Mouse (Mus musculus): ENCODE measurements at regions not wholly inside any gene's neighbourhood (a gene's known extent, or its start where the extent isn't known, plus 50 kb on each side); places are given as distances from the start of the nearest gene placed in this dataset.
A peak's percentile ranks its signal among the peaks of the same experiment; 100 is the strongest.
"Not testable (repeated sequence)": the region's sequence is repeated elsewhere in the genome, so short reads cannot be mapped to it uniquely, and the experiment has no call there.

- no peak for DNase-seq (ENCODE audit: low spot score)
These were observed 748.0 kb upstream of the Epha7 start for GRCm38 (mm10) chr4:28064935-28065334.

GRCm38 (mm10) chr4:28065828-28066227 lies 747.1 kb upstream of the Epha7 start:
- no peak for DNase-seq (ENCODE audit: low spot score)

DNA sequence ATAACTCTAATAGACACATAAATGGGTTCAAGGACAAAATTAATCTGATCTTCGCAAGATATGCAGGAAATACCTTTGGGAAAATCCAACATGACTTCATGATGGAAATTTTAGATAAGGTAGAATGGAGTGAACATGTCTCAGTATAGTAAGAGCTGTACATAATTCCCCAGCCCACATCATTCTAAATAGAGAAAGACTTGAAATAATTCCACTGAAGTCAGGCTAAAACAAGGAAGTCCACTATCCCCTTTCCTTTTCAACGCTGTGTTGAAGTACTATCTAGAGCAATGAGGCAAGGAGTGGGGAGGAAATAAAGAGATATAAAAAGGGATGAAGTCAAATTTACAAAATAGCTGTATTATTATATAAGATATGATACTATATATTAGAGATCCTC lies 733.9 kb upstream of the Epha7 start:
- DNase-seq (ENCODE audit: low spot score): no peak

DNA sequence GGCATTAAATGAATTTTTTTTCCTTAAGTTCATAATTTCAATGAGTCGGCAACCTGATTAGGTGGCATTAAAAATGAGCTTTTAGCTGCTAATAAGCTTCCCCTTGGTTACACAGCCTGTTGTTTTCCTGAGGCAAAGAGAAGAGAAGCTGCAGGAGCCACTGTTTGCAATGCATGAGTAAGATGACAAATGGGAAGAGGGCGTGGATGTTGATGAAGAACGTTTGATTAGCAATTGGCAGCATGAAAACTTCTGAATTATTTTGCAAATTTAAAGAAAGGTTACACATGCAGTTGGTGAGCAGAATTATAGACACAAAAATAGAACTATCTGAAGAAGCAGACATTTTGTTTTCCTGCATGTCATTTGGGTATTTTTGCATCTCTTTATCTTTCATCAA lies 720.1 kb upstream of the Epha7 start:
- DNase-seq (ENCODE audit: low spot score): no peak

DNA sequence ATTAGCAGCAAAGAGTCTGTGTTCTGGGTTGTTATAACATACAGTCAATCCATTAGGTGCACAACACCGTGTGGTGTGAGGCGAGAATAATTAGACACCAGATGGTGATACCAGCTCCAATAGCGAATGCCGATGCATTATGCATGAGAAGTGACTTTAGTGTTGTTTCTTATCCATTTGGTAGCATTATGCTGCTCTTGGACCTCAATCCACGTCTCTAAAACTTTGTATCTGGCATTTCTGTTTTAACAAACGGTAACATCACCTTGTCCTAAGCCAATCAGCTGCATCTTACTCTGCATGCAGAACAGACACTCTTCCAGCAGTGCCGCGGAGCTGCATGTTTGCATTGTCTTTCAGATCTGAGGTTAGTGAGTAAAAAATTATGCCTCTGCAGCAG lies 669.8 kb upstream of the Epha7 start:
- no peak for DNase-seq (ENCODE audit: low spot score)

- DNase-seq (ENCODE audit: low spot score): no peak
These were observed 657.8 kb upstream of the Epha7 start for GRCm38 (mm10) chr4:28155116-28155515.

DNA sequence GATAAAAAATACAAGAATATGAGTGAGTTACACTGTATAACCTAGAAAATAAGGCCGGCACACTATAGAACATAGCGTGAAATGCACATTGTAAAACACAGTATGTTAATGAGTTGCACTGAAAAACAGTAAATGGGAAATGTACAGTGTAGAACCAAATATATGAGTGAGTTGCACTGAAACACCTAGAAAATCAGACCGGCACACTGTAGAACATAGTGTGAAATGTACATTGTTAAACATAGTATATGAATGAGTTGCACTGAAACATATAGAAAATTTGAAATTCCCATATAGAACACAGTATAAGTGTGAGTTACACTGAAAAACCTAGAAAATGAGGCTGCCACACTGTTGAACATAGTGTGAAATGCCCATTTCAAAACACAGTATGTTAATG lies 636.2 kb upstream of the Epha7 start:
- DNase-seq (ENCODE audit: low spot score): peak; percentile 10

- no peak for DNase-seq (ENCODE audit: low spot score)
These were observed 622.1 kb upstream of the Epha7 start for GRCm38 (mm10) chr4:28190861-28191260.

DNA sequence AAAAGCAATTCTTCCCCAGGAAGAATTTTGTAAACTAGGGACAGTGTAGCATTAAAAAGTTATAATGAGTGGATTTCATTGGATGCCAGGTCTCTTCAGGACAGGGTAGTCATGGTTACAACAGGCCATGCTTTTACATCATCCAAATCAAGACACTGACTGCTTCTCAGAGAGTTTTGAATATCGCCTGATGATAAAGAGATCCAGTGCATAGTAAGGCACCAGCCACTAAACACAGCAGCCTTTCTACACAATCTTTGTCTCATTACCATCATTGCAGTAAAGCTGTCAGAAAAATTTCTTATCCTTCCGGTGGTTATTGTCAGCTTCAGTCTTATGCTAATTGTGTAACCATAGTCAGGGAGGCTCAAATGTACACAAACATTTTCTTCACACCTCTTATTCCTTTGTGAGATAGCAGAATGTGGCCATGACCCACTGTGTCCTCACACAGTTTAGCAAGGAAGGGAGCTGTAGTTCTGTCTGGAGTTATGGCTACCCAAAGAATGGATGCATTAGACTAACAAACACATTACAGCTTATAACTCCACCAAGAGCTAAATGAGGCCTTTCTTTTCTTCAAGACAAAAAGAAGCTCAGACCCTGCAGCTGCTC lies 585.2 kb upstream of the Epha7 start:
- DNase-seq (ENCODE audit: low spot score): no peak

GRCm38 (mm10) chr4:28235516-28235915 lies 577.4 kb upstream of the Epha7 start:
- DNase-seq (ENCODE audit: low spot score): not testable (repeated sequence)

GRCm38 (mm10) chr4:28242272-28242671 lies 570.7 kb upstream of the Epha7 start:
- DNase-seq (ENCODE audit: low spot score): no peak

Data from heart, adult 8-10 months (tissue).